Mouse (Mus musculus) heart, embryonic 14.5 days (tissue): ENCODE measurements around the gene Ino80. TPM values are rescaled to one million over a fixed set of nuclear protein-coding genes. Genes with fewer than 3 reads are reported as not detected.
A peak's percentile ranks its signal among the peaks of the same experiment; 100 is the strongest.

Source experiments
- ATAC-seq: fragments of 200-750 bp; cut with Nextera tagmentation; 2 replicates; pipeline ENCODE4 v1.8.0; 2017; ENCODE audit warnings: low read depth, moderate TSS enrichment; ENCODE audit not compliant: insufficient number of reproducible peaks, insufficient read depth, low FRiP score
- H3K27ac ChIP-seq, 2 experiments: fragments of 200-500 bp in 1 of 2; fragments of 300-500 bp in 1 of 2; sonication (generic) in 1 of 2; replicated peaks in 1 of 2; 2 replicates each; pipeline ENCODE4 v1.5.1; 2012 to 2014; ENCODE audit warnings: low read depth in 2 of 2, low read length in 2 of 2, control low read depth in 1 of 2, mild to moderate bottlenecking in 1 of 2, mixed read lengths in 1 of 2; ENCODE audit not compliant: control insufficient read depth in 1 of 2, insufficient read depth in 1 of 2
- H3K27me3 ChIP-seq: fragments of 300-500 bp; sonication (generic); 2 replicates; pipeline ENCODE4 v1.6.1; 2014; ENCODE audit warnings: mild to moderate bottlenecking, low read length, control low read depth; ENCODE audit not compliant: control insufficient read depth, insufficient read depth
- H3K36me3 ChIP-seq: fragments of 300-500 bp; sonication (generic); 2 replicates; pipeline ENCODE4 v1.6.1; 2014; ENCODE audit warnings: mild to moderate bottlenecking, control low read depth, low read length, mixed read lengths; ENCODE audit not compliant: control insufficient read depth, insufficient read depth
- H3K4me1 ChIP-seq, 2 experiments: fragments of 200-500 bp in 1 of 2; fragments of 300-500 bp in 1 of 2; sonication (generic) in 1 of 2; 2 replicates each; pipeline ENCODE4 v1.6.1; 2012 to 2014; ENCODE audit warnings: low read length in 2 of 2, control low read depth in 1 of 2, mixed read lengths in 1 of 2; ENCODE audit not compliant: control insufficient read depth in 2 of 2, insufficient read depth in 2 of 2
- H3K4me2 ChIP-seq: fragments of 300-500 bp; sonication (generic); 2 replicates; pipeline ENCODE4 v1.6.1; 2014; ENCODE audit warnings: mild to moderate bottlenecking, low read length
- H3K4me3 ChIP-seq, 2 experiments: fragments of 200-500 bp in 1 of 2; fragments of 300-500 bp in 1 of 2; sonication (generic) in 1 of 2; 2 replicates each; pipeline ENCODE4 v1.5.1; 2012 to 2014; ENCODE audit warnings: low read length in 2 of 2, mild to moderate bottlenecking in 2 of 2, control low read depth in 1 of 2, low read depth in 1 of 2, moderate library complexity in 1 of 2; ENCODE audit not compliant: control insufficient read depth in 1 of 2, insufficient read depth in 1 of 2
- H3K9ac ChIP-seq: fragments of 300-500 bp; sonication (generic); 2 replicates; pipeline ENCODE4 v1.6.1; 2014; ENCODE audit warnings: mild to moderate bottlenecking, low read length
- H3K9me3 ChIP-seq: fragments of 300-500 bp; sonication (generic); 2 replicates; pipeline ENCODE4 v1.6.1; 2016; ENCODE audit warnings: low read length, control low read depth; ENCODE audit not compliant: control insufficient read depth
- WGBS: fragments of 180-500 bp; shearing (Covaris S2); extraction: QIAGEN DNeasy Blood & Tissue Kit; methylation state at CpG from one replicate; pipeline ENCODE4 v1.1.7; 2014; 5-methylcytosine and 5-hydroxymethylcytosine counted together
- polyA plus RNA-seq: library from polyadenylated mRNA; unstranded; fragments of >200 nt; fragmentation: Nextera tagmentation; extraction: Ambion mirVana; gene quantifications from 2 replicates; pipeline ENCODE4 v1.2.1, GENCODE M21; 2014

Ino80 gene
- polyA plus RNA-seq, 1 experiment from 2014 or later: 3.7 TPM

DNA sequence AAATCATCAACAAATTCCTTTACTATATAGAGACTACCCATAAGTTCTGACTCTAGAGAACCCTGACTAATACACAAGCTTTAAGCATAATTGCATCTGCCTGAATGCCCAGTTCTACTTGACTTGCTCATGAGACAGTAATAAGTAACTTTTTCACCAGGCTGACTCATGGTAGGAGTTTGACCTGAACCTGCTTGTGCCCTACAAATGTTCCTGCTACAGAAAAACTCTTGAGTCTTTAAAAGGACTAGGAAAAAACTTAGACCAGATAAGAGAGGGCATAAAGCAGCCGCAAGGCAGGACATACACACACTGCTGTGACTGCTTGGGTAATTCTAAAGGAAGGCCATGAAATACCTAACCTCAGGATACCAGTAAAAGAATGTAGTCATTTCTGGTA, 4.8 kb upstream of the Ino80 start:
- 86% methylated on average over 1 of the region's 1 CpGs for WGBS

DNA sequence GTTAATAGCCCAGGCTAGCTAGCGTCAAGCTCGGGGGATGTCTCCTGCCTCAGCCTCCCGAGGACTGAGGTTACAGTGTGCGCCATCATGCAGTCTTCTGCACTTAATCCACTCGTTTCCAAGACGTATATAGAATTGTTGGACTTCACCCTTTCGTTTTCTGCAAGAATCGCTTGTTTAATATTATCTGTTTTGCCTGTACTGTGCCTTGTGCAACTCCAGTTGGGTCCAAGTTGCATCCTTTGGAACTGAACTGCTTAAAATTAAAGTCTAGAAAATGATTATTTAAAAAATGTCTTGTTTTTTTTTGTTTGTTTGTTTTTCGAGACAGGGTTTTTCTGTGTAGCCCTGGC, 886 bp upstream of the Ino80 start:
- H3K27ac ChIP-seq: peak overlapping the region; percentile 96 to 99
- H3K4me1 ChIP-seq: peaks cover 0 to 25% of the 10 kb centered on the region in 2 experiments; a peak in 3 of 4 replicates
- 10% methylated on average over 9 of the region's 9 CpGs for WGBS
- 0 out of 2 replicates have a peak, but pooled peaks cover 7% of the 10 kb centered on the region for H3K36me3 ChIP-seq
- no peaks in the 10 kb centered on the region for H3K9me3 ChIP-seq
- no peak for ATAC-seq
- peak overlapping the region; percentile 99 for H3K9ac ChIP-seq
- no peaks in the 10 kb centered on the region for H3K27me3 ChIP-seq
- H3K4me3 ChIP-seq: peak overlapping the region; percentile 88 to 96
- peak overlapping the region; percentile 78 for H3K4me2 ChIP-seq

More for the DNA sequence above, 4.8 kb upstream of the Ino80 start:
- no peak overlapping the region for H3K4me2 ChIP-seq
- H3K27me3 ChIP-seq: no peaks in the 10 kb centered on the region
- no peaks in the 10 kb centered on the region for H3K9me3 ChIP-seq
- ATAC-seq: no peak
- 0 out of 2 replicates have a peak, but pooled peaks cover 7% of the 10 kb centered on the region for H3K36me3 ChIP-seq
- no peak overlapping the region for H3K27ac ChIP-seq
- H3K9ac ChIP-seq: no peak overlapping the region
- peaks cover 0 to 8% of the 10 kb centered on the region in 2 experiments; a peak in 1 of 4 replicates for H3K4me1 ChIP-seq
- no peak overlapping the region for H3K4me3 ChIP-seq

DNA sequence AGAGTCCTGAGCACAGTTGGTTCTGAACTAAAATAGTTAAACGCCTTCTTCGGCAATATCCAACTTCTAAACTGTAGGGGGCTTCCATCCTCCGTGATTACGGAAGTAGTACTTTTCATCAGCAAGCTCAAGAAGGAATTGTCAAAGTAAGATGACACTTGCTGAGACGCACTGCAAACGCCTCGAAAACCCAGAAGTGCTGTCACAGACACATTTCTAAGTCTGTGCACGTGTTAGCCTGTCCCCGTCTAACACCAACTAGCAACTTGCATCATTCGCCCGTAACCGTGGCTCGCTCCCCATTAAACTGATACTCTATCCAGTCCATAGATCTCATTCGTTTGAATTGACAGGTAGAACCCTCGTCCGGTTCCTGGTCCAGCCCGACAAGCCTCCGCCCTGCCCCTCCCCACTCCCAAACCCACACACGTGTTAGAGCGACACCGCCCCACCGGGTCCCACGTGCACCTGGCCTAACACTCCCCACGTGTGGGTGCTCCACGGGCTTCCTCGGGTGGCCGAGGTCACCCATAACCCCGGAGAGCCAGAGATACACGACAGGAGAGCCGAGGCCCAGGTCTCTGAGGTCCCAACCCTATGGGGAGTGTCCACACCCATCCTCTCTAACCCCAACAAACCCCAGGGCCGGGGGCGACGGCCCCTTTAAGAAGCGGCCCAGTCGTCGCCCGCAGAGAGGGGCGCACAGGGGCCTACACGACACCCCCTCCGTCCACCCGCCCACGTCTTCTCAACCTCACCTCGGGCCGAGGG, 681 bp downstream of the Ino80 start:
- under 1% methylated on average over 40 of the region's 44 CpGs for WGBS
- ATAC-seq: peak; percentile 68

DNA sequence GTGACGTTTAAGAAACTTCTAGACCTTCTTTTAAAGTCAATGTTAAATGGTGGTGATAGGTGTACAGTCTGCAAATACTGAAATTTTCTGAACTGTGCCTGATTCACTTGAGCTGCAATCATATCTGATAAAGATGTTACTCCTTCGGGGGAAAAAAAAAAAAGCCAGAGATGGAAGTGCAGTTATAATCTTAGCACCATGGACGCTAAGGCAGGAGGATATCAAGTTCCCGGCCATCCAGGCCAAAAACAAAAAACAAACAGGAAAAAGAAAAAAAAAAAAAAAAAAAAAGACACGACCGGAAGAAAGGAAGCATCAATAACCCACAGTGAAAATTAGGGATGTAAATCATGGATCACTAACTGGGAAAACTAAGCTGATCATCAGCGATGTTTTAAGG, 1.3 kb downstream of the Ino80 start:
- Histone ChIP-seq H3K9me3 (no peaks in the 10 kb centered on the region), H3K4me3 (peak overlapping the region; percentile 88 to 96; a peak in 3 of 4 replicates), H3K36me3 (peaks cover 10% of the 10 kb centered on the region), H3K9ac (peak overlapping the region; percentile 99), H3K27ac (peak overlapping the region; percentile 76 to 99; a peak in 2 of 4 replicates), H3K4me2 (peak overlapping the region; percentile 86), H3K4me1 (peaks cover 0 to 25% of the 10 kb centered on the region in 2 experiments; a peak in 3 of 4 replicates), H3K27me3 (no peaks in the 10 kb centered on the region)
- ATAC-seq: no peak
- 16% methylated on average over 7 of the region's 7 CpGs for WGBS

More for the DNA sequence above, 681 bp downstream of the Ino80 start:
- Histone ChIP-seq H3K27ac (peak overlapping the region; percentile 76 to 99), H3K36me3 (peaks cover 10% of the 10 kb centered on the region), H3K4me1 (peaks cover 0 to 25% of the 10 kb centered on the region in 2 experiments; a peak in 3 of 4 replicates), H3K4me3 (peak overlapping the region; percentile 88 to 96), H3K4me2 (peak overlapping the region; percentile 86), H3K27me3 (no peaks in the 10 kb centered on the region), H3K9ac (peak overlapping the region; percentile 99), H3K9me3 (no peaks in the 10 kb centered on the region)

DNA sequence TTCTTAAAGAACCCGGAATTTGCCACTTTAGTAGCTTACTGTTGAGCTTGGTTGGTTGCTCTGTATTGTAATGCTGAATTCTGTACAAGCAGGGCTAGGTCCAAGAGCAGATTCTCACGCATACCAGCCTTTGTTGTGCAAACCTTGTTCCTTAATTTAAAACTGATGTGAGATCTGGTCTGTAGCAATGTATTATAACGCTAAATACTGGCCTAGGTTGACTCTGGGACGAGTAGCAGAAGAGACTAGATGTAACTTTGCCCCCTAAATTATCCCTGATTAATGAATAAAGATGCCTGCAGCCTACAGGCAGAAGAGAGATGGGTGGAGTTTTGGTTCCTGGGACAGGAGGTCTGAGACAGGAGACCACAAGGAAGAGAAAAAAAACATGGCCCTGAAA, 13.5 kb downstream of the Ino80 start:
- Histone ChIP-seq H3K9ac (no peak overlapping the region), H3K27ac (no peak overlapping the region), H3K4me2 (no peak overlapping the region), H3K27me3 (no peaks in the 10 kb centered on the region), H3K4me1 (no peaks in the 10 kb centered on the region), H3K4me3 (no peak overlapping the region), H3K9me3 (no peaks in the 10 kb centered on the region), H3K36me3 (peaks cover 11% of the 10 kb centered on the region)
- 73% methylated on average over 4 of the region's 4 CpGs for WGBS
- no peak for ATAC-seq

DNA sequence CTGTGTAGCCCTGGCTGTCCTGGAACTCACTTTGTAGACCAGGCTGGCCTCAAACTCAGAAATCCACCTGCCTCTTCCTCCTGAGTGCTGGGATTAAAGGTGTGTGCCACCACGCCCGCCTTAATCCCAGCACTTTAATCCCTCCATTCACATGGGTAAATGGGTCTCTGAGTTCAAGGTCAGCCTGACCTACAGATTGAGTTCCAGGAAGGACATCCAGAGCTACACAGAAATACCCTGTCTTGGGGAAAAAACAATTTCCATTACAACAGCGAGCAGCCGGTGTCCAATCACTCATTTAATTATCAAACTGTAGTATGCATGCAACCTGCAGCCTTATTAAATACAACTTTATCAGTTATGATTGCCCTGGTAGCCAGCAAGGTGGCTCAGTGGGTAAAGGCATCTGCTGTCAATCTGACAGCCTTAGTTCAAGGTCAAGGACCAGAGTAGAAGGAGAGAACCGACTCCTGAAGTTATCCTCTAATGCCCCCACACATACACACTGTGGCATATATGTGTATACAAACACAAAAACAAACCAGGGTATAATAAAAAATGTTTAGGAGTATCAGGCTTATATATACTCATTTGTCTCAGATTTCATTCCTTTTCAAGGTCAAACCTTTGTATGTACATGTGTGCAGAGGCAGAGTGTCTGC, 14.2 kb downstream of the Ino80 start:
- Histone ChIP-seq H3K9ac (no peak overlapping the region), H3K27me3 (no peaks in the 10 kb centered on the region), H3K27ac (no peak overlapping the region), H3K36me3 (peaks cover 13% of the 10 kb centered on the region), H3K4me1 (no peaks in the 10 kb centered on the region), H3K4me3 (no peak overlapping the region), H3K9me3 (no peaks in the 10 kb centered on the region), H3K4me2 (no peak overlapping the region)
- WGBS: 89% methylated on average over 5 of the region's 5 CpGs
- no peak for ATAC-seq

DNA sequence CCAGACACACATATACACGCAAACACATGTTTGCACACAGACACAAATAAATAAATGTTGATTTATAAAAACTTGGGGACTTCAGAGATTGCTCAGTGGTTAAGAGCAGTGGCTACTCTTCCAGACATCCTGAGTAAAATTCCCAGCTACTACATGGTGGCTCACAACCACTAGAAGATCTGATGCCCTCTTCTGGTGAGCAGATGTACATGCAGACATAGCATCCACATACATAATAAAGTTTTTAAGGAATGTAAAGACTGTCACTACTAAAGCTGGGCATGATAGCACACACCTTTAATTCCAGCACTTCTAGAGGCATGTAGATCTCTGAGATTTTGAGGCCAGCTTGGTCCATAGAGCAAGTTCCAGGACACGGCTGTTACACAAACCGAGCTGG, 16.5 kb downstream of the Ino80 start:
- H3K4me3 ChIP-seq: no peak overlapping the region
- ATAC-seq: no peak
- H3K27me3 ChIP-seq: no peaks in the 10 kb centered on the region
- H3K4me1 ChIP-seq: no peaks in the 10 kb centered on the region
- no peak overlapping the region for H3K4me2 ChIP-seq
- H3K9me3 ChIP-seq: no peaks in the 10 kb centered on the region
- H3K9ac ChIP-seq: no peak overlapping the region
- WGBS: 96% methylated on average over 3 of the region's 3 CpGs
- peaks cover 25% of the 10 kb centered on the region for H3K36me3 ChIP-seq
- H3K27ac ChIP-seq: no peak overlapping the region
